Mouse (Mus musculus) heart, embryonic 13.5 days (tissue): ENCODE measurements around the gene Slc38a2. TPM values are rescaled to one million over a fixed set of nuclear protein-coding genes. Genes with fewer than 3 reads are reported as not detected.

ENCODE experiments used
- ATAC-seq: fragments of 200-750 bp; cut with Nextera tagmentation; 2 replicates; pipeline ENCODE4 v1.8.0; 2017; ENCODE audit warnings: moderate TSS enrichment; ENCODE audit not compliant: insufficient number of reproducible peaks, low FRiP score, low TSS enrichment; ENCODE audit errors: extremely low read depth
- H3K27ac ChIP-seq: fragments of 300-500 bp; sonication (generic); replicated peaks from 2 replicates; pipeline ENCODE4 v1.5.1; 2015; ENCODE audit warnings: moderate library complexity, mild to moderate bottlenecking, inconsistent platforms
- H3K27me3 ChIP-seq: fragments of 300-500 bp; sonication (generic); replicated peaks from 2 replicates; pipeline ENCODE4 v1.6.1; 2015; ENCODE audit warnings: mild to moderate bottlenecking, inconsistent platforms
- H3K36me3 ChIP-seq: fragments of 300-500 bp; sonication (generic); 2 replicates; pipeline ENCODE4 v1.6.1; 2015; ENCODE audit warnings: mild to moderate bottlenecking, inconsistent platforms
- H3K4me1 ChIP-seq: fragments of 300-500 bp; sonication (generic); 2 replicates; pipeline ENCODE4 v1.6.1; 2015; ENCODE audit warnings: inconsistent platforms
- H3K4me2 ChIP-seq: fragments of 300-500 bp; sonication (generic); 2 replicates; pipeline ENCODE4 v1.6.1; 2015; ENCODE audit warnings: inconsistent platforms, mild to moderate bottlenecking, moderate library complexity
- H3K4me3 ChIP-seq: fragments of 300-500 bp; sonication (generic); 2 replicates; pipeline ENCODE4 v1.5.1; 2015; ENCODE audit warnings: moderate library complexity, mild to moderate bottlenecking, inconsistent platforms
- H3K9ac ChIP-seq: fragments of 300-500 bp; sonication (generic); 2 replicates; pipeline ENCODE4 v1.6.1; 2015; ENCODE audit warnings: inconsistent platforms, mild to moderate bottlenecking, moderate library complexity
- H3K9me3 ChIP-seq: fragments of 300-500 bp; sonication (generic); 2 replicates; pipeline ENCODE4 v1.6.1; 2016; ENCODE audit warnings: inconsistent platforms
- WGBS: fragments of 180-500 bp; shearing (Covaris S2); methylation state at CpG from one replicate; pipeline ENCODE4 v1.1.7; 2015; ENCODE audit warnings: mixed read lengths; 5-methylcytosine and 5-hydroxymethylcytosine counted together
- polyA plus RNA-seq: library from polyadenylated mRNA; unstranded; fragments of >200 nt; fragmentation: Nextera tagmentation; extraction: Ambion mirVana; gene quantifications from 2 replicates; pipeline ENCODE4 v1.2.1, GENCODE M21; 2015

The Slc38a2 gene
- polyA plus RNA-seq, 1 experiment from 2014 or later = 115 TPM

DNA sequence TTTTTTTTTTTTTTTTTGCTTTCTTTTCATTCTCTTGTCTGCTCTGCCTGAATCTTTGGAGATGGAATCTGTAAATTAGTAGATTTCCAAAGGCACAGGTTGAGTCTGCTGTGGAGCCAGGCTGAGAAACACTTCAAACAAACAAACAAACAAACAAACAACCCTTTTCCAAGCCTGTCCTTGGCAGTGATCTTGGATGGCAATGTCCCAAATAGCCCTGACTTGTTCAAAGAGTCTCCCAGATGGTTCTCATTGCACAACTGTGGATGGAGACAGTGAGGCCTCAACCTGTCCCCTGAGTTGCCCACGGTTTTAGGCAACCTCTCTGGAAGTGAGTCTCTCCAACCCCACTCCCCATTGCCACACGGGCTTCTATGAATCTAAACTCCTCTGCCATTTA lies 60.9 kb downstream of the Slc38a2 start:
- Histone ChIP-seq H3K9ac (no peak overlapping the region), H3K4me2 (peak overlapping the region; percentile 87; the same call in 1 of the 2 replicates), H3K36me3 (peaks cover 41% of the 10 kb centered on the region), H3K27me3 (no peaks in the 10 kb centered on the region), H3K27ac (no peak overlapping the region), H3K4me1 (peaks cover 53% of the 10 kb centered on the region), H3K4me3 (no peak overlapping the region), H3K9me3 (no peaks in the 10 kb centered on the region)
- WGBS = 82% methylated on average over 2 of the region's 2 CpGs
- no peak for ATAC-seq

DNA sequence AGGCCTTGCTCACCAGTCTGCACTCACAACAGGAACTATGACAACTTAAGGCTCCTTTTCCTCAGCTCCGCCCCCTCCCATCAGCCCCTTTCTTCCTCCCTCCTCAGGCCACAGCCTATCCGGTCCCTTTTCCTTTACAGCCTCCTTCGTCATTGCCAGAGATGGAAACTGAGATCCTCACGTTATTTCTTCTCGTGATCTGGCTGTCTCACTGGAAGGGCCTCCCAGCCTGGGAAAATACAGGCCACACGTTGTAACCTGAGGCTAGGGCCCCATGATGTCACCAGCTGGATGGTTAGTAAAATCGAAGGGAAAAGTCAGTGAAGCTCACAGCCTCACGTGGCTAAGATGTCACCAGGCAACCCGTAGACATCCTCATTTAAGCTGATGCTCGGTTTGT lies 61.4 kb downstream of the Slc38a2 start:
- peak overlapping the region; percentile 16; the same call in 1 of the 2 replicates for H3K27ac ChIP-seq
- H3K9ac ChIP-seq = no peak overlapping the region
- peaks cover 45% of the 10 kb centered on the region for H3K36me3 ChIP-seq

More for the DNA sequence above, 61.4 kb downstream of the Slc38a2 start:
- Histone ChIP-seq H3K4me2 (peak overlapping the region; percentile 29), H3K27me3 (no peaks in the 10 kb centered on the region), H3K4me1 (peaks cover 49% of the 10 kb centered on the region), H3K9me3 (no peaks in the 10 kb centered on the region), H3K4me3 (0 out of 2 replicates have a peak overlapping the region, but pooled peaks have one; percentile 9)
- ATAC-seq = no peak
- WGBS = 54% methylated on average over 10 of the region's 10 CpGs

Other genes starting within 250 kb of the Slc38a2 start
- 58.4 and 62.7 TPM in 2 replicates for gene Scaf11, start 238.9 kb downstream of the Slc38a2 start, polyA plus RNA-seq
- 69.7 and 70.4 TPM in 2 replicates for gene Slc38a1, start 56.8 kb downstream of the Slc38a2 start, polyA plus RNA-seq